Mouse (Mus musculus) heart, embryonic 16.5 days (tissue): ENCODE results near the gene Adcyap1. TPM values are rescaled to one million over a fixed set of nuclear protein-coding genes. Genes with fewer than 3 reads are reported as not detected.

ENCODE experiments used
- ATAC-seq: fragments of 200-750 bp; cut with Nextera tagmentation; replicated peaks from 2 replicates; pipeline ENCODE4 v1.8.0; 2017; ENCODE audit warnings: moderate number of reproducible peaks; ENCODE audit not compliant: insufficient read depth, low FRiP score; ENCODE audit errors: extremely low read depth
- H3K27ac ChIP-seq: fragments of 300-500 bp; sonication (generic); 2 replicates; pipeline ENCODE4 v1.5.1; 2014; ENCODE audit warnings: mild to moderate bottlenecking, low read length, control low read depth, moderate library complexity
- H3K27me3 ChIP-seq: fragments of 300-500 bp; sonication (generic); 2 replicates; pipeline ENCODE4 v1.6.1; 2014; ENCODE audit warnings: low read length, mixed read lengths; ENCODE audit not compliant: control insufficient read depth, insufficient read depth
- H3K36me3 ChIP-seq: fragments of 300-500 bp; sonication (generic); 2 replicates; pipeline ENCODE4 v1.6.1; 2014; ENCODE audit not compliant: control insufficient read depth, insufficient read depth
- H3K4me1 ChIP-seq: fragments of 300-500 bp; sonication (generic); 2 replicates; pipeline ENCODE4 v1.6.1; 2014; ENCODE audit warnings: low read length, mixed read lengths; ENCODE audit not compliant: control insufficient read depth, insufficient read depth
- H3K4me2 ChIP-seq: fragments of 300-500 bp; sonication (generic); 2 replicates; pipeline ENCODE4 v1.6.1; 2014; ENCODE audit warnings: low read depth, mild to moderate bottlenecking, control low read depth, low read length
- H3K4me3 ChIP-seq: fragments of 300-500 bp; sonication (generic); 2 replicates; pipeline ENCODE4 v1.5.1; 2014; ENCODE audit warnings: mild to moderate bottlenecking, control low read depth, low read length
- H3K9ac ChIP-seq: fragments of 300-500 bp; sonication (generic); 2 replicates; pipeline ENCODE4 v1.6.1; 2014; ENCODE audit warnings: low read length, control low read depth
- H3K9me3 ChIP-seq: fragments of 300-500 bp; sonication (generic); replicated peaks from 2 replicates; pipeline ENCODE4 v1.6.1; 2016; ENCODE audit warnings: low read length; ENCODE audit not compliant: control insufficient read depth
- WGBS: fragments of 180-500 bp; shearing (Covaris S2); extraction: QIAGEN DNeasy Blood & Tissue Kit; methylation state at CpG from one replicate; pipeline ENCODE4 v1.1.7; 2014; 5-methylcytosine and 5-hydroxymethylcytosine counted together
- polyA plus RNA-seq: library from polyadenylated mRNA; unstranded; fragments of >200 nt; fragmentation: Nextera tagmentation; extraction: Ambion mirVana; gene quantifications from 2 replicates; pipeline ENCODE4 v1.2.1, GENCODE M21; 2015

The Adcyap1 gene
- 0.05 TPM in 1 of 2 replicates, not detected in the other for polyA plus RNA-seq

- no peak within 1 kb of the TSS for H3K27ac ChIP-seq
- no peak within 1 kb of the TSS for H3K4me3 ChIP-seq
- H3K4me2 ChIP-seq = no peak within 1 kb of the TSS
- 29% methylated on average over 10 of the region's 10 CpGs for whole genome bisulfite sequencing
- H3K9ac ChIP-seq = no peak within 1 kb of the TSS
- no peaks in the 10 kb centered on the region for H3K36me3 ChIP-seq
- H3K4me1 ChIP-seq = peaks cover 7% of the 10 kb centered on the region
- peaks cover 63% of the 10 kb centered on the region for H3K27me3 ChIP-seq
- ATAC-seq = no peak
- H3K9me3 ChIP-seq = no peaks in the 10 kb centered on the region
These were observed at the start of gene Adcyap1 for GRCm38 (mm10) chr17:93198717-93199116. Gene Adcyap1 (plus strand): TSS chr17:93199017.

- Histone ChIP-seq H3K36me3 (no peaks in the 10 kb centered on the region), H3K4me2 (no peak overlapping the region), H3K4me3 (no peak overlapping the region), H3K4me1 (no peaks in the 10 kb centered on the region), H3K27me3 (no peaks in the 10 kb centered on the region), H3K9me3 (no peaks in the 10 kb centered on the region), H3K9ac (no peak overlapping the region), H3K27ac (no peak overlapping the region)
- no peak for ATAC-seq
- 29% methylated on average over 1 of the region's 1 CpGs for WGBS
These were observed 40.5 kb upstream of the Adcyap1 start for GRCm38 (mm10) chr17:93158280-93158851.

- Histone ChIP-seq H3K4me3 (no peak overlapping the region), H3K9me3 (no peaks in the 10 kb centered on the region), H3K4me1 (no peaks in the 10 kb centered on the region), H3K9ac (no peak overlapping the region), H3K36me3 (no peaks in the 10 kb centered on the region), H3K27ac (no peak overlapping the region), H3K27me3 (no peaks in the 10 kb centered on the region), H3K4me2 (no peak overlapping the region)
- ATAC-seq = no peak
These were observed 29.2 kb upstream of the Adcyap1 start for GRCm38 (mm10) chr17:93169572-93169971.

- no peak for ATAC-seq
- Histone ChIP-seq H3K4me2 (no peak overlapping the region), H3K36me3 (no peaks in the 10 kb centered on the region), H3K27ac (no peak overlapping the region), H3K4me1 (no peaks in the 10 kb centered on the region), H3K9ac (no peak overlapping the region), H3K4me3 (no peak overlapping the region), H3K27me3 (peaks cover 44% of the 10 kb centered on the region), H3K9me3 (no peaks in the 10 kb centered on the region)
- 47% methylated on average over 2 of the region's 2 CpGs for WGBS
These were observed 2.0 kb upstream of the Adcyap1 start for GRCm38 (mm10) chr17:93196846-93197245.

GRCm38 (mm10) chr17:93198213-93198612, 604 bp upstream of the Adcyap1 start:
- Histone ChIP-seq H3K36me3 (no peaks in the 10 kb centered on the region), H3K27me3 (peaks cover 58% of the 10 kb centered on the region), H3K4me2 (no peak overlapping the region), H3K27ac (no peak overlapping the region), H3K9me3 (no peaks in the 10 kb centered on the region), H3K4me3 (no peak overlapping the region), H3K9ac (no peak overlapping the region), H3K4me1 (peaks cover 4% of the 10 kb centered on the region; the same call in 1 of the 2 replicates)
- no peak for ATAC-seq
- WGBS = 13% methylated on average over 4 of the region's 4 CpGs

- H3K4me3 ChIP-seq = no peak overlapping the region
- H3K9me3 ChIP-seq = no peaks in the 10 kb centered on the region
- no peak for ATAC-seq
- peaks cover 7% of the 10 kb centered on the region for H3K4me1 ChIP-seq
- H3K27me3 ChIP-seq = peaks cover 66% of the 10 kb centered on the region
- H3K27ac ChIP-seq = no peak overlapping the region
- no peaks in the 10 kb centered on the region for H3K36me3 ChIP-seq
- WGBS = 4% methylated on average over 15 of the region's 15 CpGs
- no peak overlapping the region for H3K9ac ChIP-seq
- no peak overlapping the region for H3K4me2 ChIP-seq
These were observed 401 bp downstream of the Adcyap1 start for GRCm38 (mm10) chr17:93199218-93199617.

- H3K9ac ChIP-seq = no peak overlapping the region
- no peaks in the 10 kb centered on the region for H3K36me3 ChIP-seq
- 4% methylated on average over 9 of the region's 9 CpGs for WGBS
- H3K9me3 ChIP-seq = no peaks in the 10 kb centered on the region
- peaks cover 70% of the 10 kb centered on the region for H3K27me3 ChIP-seq
- no peak overlapping the region for H3K4me3 ChIP-seq
- no peak overlapping the region for H3K27ac ChIP-seq
- no peak for ATAC-seq
- no peak overlapping the region for H3K4me2 ChIP-seq
- peaks cover 7% of the 10 kb centered on the region for H3K4me1 ChIP-seq
These were observed 930 bp downstream of the Adcyap1 start for GRCm38 (mm10) chr17:93199747-93200146.

- ATAC-seq = no peak
- H3K27ac ChIP-seq = no peak overlapping the region
- WGBS = 2% methylated on average over 29 of the region's 29 CpGs
- peaks cover 74% of the 10 kb centered on the region for H3K27me3 ChIP-seq
- H3K36me3 ChIP-seq = no peaks in the 10 kb centered on the region
- H3K9ac ChIP-seq = no peak overlapping the region
- H3K4me2 ChIP-seq = peak overlapping the region; percentile 36
- peaks cover 7% of the 10 kb centered on the region for H3K4me1 ChIP-seq
- no peaks in the 10 kb centered on the region for H3K9me3 ChIP-seq
- H3K4me3 ChIP-seq = peak overlapping the region; percentile 11; the same call in 1 of the 2 replicates
These were observed 1.8 kb downstream of the Adcyap1 start for GRCm38 (mm10) chr17:93200386-93201264.

- no peak for ATAC-seq
- no peak overlapping the region for H3K4me2 ChIP-seq
- H3K4me3 ChIP-seq = peak overlapping the region; percentile 24
- no peak overlapping the region for H3K27ac ChIP-seq
- peaks cover 7% of the 10 kb centered on the region for H3K4me1 ChIP-seq
- H3K27me3 ChIP-seq = peaks cover 73% of the 10 kb centered on the region
- no peaks in the 10 kb centered on the region for H3K36me3 ChIP-seq
- WGBS = 4% methylated on average over 16 of the region's 16 CpGs
- H3K9me3 ChIP-seq = no peaks in the 10 kb centered on the region
- no peak overlapping the region for H3K9ac ChIP-seq
These were observed 2.6 kb downstream of the Adcyap1 start for GRCm38 (mm10) chr17:93201265-93201925.
